Mouse (Mus musculus): Measurements from ENCODE around the gene Cdkl4.

The Cdkl4 gene

DNA sequence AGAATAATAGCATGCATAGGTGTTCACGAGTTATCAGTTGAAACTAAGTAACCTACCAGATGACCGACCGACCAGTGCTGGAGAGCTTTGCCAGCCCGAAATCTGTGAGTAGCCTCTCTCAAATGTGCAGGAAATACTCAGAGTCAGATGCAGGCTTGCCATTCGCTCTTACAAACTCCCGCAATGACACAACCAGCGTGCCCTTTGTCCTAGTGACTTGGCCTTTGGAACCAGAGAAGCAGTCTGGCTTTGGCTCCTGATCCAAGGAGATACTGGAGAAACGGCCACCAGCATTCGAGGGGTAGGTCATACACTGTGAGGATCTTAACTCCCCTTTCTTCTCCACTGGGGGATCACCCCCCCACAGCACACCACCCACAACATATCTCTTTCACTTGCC, 61.7 kb downstream of the Cdkl4 start:
- no peak for DNase-seq (ENCODE audit: low read depth, low spot score)
- Histone ChIP-seq H3K36me3 (ENCODE audit: control insufficient read depth, insufficient read depth, low read length, poor library complexity, severe bottlenecking) (no peaks in the 10 kb centered on the region), H3K27me3 (ENCODE audit: control insufficient read depth, insufficient read depth, low read length, poor library complexity, severe bottlenecking) (no peaks in the 10 kb centered on the region)

DNA sequence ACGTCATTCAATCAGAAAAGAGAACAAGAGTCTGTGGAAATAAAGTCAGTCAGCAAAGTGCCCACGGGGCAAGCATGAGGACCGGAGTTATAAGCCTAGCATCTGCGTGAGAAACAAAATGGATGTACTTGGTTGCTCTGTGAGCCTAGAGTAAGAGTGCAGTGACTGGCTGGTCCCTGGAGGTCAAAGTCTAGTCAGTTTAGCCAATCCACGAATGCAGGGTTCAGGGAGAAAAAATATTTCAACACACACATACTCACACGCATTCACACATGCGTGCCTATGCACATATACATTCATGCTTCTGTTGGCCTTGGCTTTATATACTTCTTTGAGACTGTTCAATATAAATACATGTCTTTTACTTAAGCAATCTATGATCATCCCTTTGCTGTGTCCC, 62.1 kb downstream of the Cdkl4 start:
- Histone ChIP-seq H3K36me3 (ENCODE audit: control insufficient read depth, insufficient read depth, low read length, poor library complexity, severe bottlenecking) (no peaks in the 10 kb centered on the region), H3K27me3 (ENCODE audit: control insufficient read depth, insufficient read depth, low read length, poor library complexity, severe bottlenecking) (no peaks in the 10 kb centered on the region)
- DNase-seq (ENCODE audit: low read depth, low spot score) = no peak

DNA sequence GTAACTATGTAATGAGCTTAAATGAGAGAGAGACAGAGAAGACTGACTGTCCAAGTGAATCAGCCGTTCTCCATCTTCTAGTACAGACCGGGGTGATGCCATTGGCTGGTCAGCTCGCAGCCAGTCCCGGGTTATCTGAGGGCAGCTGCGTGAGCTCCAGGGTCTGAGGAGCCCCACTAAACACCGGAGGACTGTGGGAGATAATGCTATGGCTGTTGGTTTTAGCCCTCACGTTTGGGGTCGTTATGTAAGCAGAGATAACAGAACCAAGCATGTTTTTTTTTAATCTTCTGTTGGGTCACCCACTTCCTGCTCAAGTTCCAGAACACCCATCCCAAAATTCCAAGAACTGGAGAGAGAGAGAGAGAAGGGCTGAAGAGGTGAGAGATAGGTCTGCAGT, 63.8 kb downstream of the Cdkl4 start:
- Histone ChIP-seq H3K27me3 (ENCODE audit: control insufficient read depth, insufficient read depth, low read length, poor library complexity, severe bottlenecking) (no peaks in the 10 kb centered on the region), H3K36me3 (ENCODE audit: control insufficient read depth, insufficient read depth, low read length, poor library complexity, severe bottlenecking) (no peaks in the 10 kb centered on the region)
- DNase-seq (ENCODE audit: low read depth, low spot score) = no peak

DNA sequence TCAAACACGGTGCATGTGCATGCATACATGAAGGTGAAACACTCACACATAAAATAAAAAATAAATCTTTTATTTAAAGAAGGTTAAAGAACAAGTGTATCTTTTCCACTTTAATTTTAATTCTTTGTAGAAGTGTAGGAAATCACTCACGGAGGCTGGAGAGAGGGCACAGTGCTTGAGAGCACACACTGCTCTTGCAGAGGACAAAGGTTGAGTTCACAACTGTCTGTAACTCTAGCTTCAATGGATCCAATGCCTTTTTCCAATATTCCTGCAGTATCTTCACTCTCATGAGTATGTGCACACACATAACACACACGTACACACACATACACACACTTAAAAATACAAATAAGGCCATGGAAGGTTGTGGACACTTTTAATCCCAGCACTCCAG, 67.2 kb downstream of the Cdkl4 start:
- no peaks in the 10 kb centered on the region for H3K36me3 ChIP-seq (ENCODE audit: control insufficient read depth, insufficient read depth, low read length, poor library complexity, severe bottlenecking)
- no peak for DNase-seq (ENCODE audit: low read depth, low spot score)
- no peaks in the 10 kb centered on the region for H3K27me3 ChIP-seq (ENCODE audit: control insufficient read depth, insufficient read depth, low read length, poor library complexity, severe bottlenecking)

DNA sequence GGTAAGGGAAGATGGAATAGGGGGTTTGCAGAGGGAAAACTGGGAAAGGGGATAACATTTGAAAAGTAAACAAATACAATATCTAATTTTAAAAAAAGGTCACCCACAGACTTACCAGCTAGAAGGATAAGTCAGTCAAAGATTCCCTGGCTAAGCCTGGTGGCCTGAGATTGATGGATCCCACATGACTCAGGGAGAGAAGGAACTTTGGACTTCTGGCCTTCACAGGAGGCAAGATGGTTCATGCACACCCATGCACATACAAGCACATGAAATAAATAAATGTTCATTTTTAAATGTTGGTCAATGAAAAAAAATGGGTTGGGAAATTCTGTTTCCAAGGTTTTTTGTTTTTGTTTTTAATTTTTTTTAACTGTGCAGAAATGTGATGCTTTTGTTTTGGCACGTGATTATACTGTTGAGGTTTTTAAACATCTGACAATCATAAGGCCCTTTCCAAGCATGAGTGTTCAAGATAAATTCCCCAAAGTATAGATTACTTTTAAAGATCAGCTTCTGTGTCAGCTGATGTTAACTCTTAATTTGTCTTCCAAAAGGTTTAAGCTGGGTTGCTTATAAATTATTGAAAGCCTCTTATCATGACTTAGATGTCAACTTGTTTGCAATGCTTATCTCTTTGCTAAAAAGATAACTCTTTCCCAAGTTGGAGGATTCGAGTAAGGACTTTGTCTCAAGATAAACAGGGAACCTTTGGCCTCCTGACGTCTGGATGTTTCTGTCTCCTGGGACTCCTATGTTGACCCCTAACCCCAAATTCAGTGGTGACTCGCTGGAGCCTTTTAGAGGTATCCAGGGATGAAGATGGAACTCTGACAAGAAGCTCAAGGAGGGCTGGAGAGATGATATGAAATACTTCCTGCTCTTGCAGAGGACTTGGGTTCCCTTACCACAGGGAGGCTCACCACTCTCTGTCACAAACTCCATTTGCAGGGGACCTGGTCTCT, 67.8 kb downstream of the Cdkl4 start:
- H3K27me3 ChIP-seq (ENCODE audit: control insufficient read depth, insufficient read depth, low read length, poor library complexity, severe bottlenecking) = no peaks in the 10 kb centered on the region
- no peaks in the 10 kb centered on the region for H3K36me3 ChIP-seq (ENCODE audit: control insufficient read depth, insufficient read depth, low read length, poor library complexity, severe bottlenecking)
- DNase-seq (ENCODE audit: low read depth, low spot score) = no peak

DNA sequence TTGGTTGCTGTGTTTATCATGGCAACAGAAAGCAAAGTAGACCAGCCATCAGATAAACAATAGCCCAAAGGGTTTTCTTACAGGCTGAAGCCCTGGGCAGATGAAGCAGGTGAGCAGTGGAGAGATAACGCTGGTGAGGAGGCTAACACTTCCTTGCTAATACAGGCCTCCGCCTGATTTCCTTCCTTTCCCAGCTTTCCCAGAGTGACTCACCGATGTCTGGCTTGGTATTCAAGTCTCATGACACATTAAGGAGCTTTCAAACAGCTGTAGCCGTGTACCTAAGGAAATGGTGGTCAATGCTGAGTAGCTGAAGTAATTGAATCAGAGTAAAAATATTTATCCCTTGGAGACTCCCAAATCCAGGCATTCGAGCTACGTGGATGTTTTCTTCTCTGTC, 71.8 kb downstream of the Cdkl4 start:
- H3K36me3 ChIP-seq (ENCODE audit: control insufficient read depth, insufficient read depth, low read length, poor library complexity, severe bottlenecking) = no peaks in the 10 kb centered on the region
- DNase-seq (ENCODE audit: low read depth, low spot score) = no peak
- no peaks in the 10 kb centered on the region for H3K27me3 ChIP-seq (ENCODE audit: control insufficient read depth, insufficient read depth, low read length, poor library complexity, severe bottlenecking)

DNA sequence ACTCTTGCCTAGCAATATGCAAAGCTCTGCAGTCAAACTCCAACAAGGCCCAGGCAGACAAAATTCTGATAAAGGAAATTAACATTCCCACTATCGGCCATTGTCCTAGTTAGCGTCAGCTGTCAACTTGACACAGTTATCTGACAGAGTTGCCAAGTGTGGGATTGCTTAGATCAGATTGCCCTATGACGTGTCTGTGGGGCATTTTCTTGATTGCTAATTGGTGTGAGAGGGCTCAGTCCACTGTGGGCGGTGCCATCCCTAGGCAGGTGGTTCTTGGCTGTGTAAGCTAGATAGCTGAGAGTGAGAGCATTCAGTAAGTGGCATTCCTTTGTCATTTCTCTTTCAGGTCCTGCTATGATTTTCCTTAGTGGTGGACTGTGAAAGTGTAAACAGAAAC, 72.3 kb downstream of the Cdkl4 start:
- no peaks in the 10 kb centered on the region for H3K27me3 ChIP-seq (ENCODE audit: control insufficient read depth, insufficient read depth, low read length, poor library complexity, severe bottlenecking)
- DNase-seq (ENCODE audit: low read depth, low spot score) = no peak
- H3K36me3 ChIP-seq (ENCODE audit: control insufficient read depth, insufficient read depth, low read length, poor library complexity, severe bottlenecking) = no peaks in the 10 kb centered on the region

DNA sequence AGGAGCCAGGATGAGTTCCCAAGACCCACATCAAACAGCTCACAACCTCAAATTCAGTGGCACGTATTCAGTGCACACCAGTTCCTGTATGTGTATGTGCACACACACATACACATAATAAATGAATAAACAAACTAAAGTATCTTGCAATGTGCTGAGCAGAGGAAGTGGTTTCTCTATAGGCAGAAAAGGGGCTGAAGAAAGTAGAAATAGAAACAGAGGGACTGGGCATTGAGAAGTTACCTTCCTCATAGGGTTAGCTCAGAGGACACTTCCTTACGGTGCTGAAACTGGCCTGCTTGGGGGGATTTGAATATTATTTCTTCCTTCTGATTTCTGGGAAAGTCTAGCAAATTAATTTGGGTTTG, 75.8 kb downstream of the Cdkl4 start:
- Histone ChIP-seq H3K27me3 (ENCODE audit: control insufficient read depth, insufficient read depth, low read length, poor library complexity, severe bottlenecking) (no peaks in the 10 kb centered on the region), H3K36me3 (ENCODE audit: control insufficient read depth, insufficient read depth, low read length, poor library complexity, severe bottlenecking) (no peaks in the 10 kb centered on the region)
- peak; percentile 26 for DNase-seq (ENCODE audit: low read depth, low spot score)

DNA sequence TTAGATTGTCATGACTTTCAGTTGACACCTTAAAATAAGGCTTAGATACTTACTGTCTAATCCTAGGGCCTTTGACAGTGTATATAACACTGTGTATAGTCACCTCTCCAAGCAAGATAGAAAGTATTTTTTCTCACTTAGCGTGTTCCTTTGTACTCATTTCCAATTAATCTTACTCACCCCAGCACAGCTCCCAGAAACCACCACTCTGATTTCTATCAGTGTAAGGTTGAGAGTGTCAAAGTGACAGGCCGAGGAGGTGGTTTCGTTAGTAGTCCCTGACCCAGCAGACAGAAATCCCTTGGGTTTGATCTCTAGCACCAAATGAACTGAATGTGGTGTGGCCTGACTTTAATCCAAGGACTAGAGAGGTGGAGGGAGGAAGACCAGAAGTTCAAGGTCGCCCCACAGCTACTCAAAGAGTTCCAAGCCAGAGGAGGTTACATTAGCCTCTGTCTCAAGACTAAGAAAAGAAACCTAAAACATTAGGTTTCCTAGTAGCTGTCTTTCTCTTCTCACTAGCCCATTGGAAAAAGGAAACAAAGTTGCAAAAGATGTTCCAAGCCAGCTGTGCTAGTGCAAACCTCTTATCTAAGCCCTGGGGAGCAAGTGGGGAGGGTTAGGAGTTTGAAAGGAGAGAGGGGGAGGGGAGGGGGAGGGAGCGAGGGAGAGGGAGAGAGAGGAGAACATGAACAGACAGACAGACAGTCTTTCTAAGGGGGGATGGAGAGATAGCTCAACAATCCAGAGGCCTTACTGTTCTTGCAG, 76.4 kb downstream of the Cdkl4 start:
- DNase-seq (ENCODE audit: low read depth, low spot score) = no peak
- no peaks in the 10 kb centered on the region for H3K27me3 ChIP-seq (ENCODE audit: control insufficient read depth, insufficient read depth, low read length, poor library complexity, severe bottlenecking)

DNA sequence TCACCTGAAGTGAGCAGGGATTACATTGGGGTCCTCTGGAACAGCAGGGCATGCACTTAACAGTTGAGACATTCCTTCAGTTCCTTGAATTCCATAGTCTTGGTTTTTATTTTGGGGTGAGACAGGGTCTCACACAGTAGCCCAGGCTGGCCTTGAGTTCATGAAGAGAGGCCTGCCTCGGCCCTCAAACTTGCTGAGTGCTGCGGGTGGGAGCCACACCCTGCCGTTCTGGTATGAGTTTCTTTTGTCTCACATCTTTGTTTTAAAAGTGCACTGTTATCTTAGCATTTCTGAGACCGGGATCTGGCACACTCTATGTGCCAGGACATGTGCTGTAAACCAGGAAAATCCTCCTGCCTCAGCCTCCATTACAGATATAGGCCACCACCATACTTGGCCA, 77.6 kb downstream of the Cdkl4 start:
- no peak for DNase-seq (ENCODE audit: low read depth, low spot score)
- no peaks in the 10 kb centered on the region for H3K27me3 ChIP-seq (ENCODE audit: control insufficient read depth, insufficient read depth, low read length, poor library complexity, severe bottlenecking)
- H3K36me3 ChIP-seq (ENCODE audit: control insufficient read depth, insufficient read depth, low read length, poor library complexity, severe bottlenecking) = no peaks in the 10 kb centered on the region

More for the DNA sequence above, 76.4 kb downstream of the Cdkl4 start:
- no peaks in the 10 kb centered on the region for H3K36me3 ChIP-seq (ENCODE audit: control insufficient read depth, insufficient read depth, low read length, poor library complexity, severe bottlenecking)

DNA sequence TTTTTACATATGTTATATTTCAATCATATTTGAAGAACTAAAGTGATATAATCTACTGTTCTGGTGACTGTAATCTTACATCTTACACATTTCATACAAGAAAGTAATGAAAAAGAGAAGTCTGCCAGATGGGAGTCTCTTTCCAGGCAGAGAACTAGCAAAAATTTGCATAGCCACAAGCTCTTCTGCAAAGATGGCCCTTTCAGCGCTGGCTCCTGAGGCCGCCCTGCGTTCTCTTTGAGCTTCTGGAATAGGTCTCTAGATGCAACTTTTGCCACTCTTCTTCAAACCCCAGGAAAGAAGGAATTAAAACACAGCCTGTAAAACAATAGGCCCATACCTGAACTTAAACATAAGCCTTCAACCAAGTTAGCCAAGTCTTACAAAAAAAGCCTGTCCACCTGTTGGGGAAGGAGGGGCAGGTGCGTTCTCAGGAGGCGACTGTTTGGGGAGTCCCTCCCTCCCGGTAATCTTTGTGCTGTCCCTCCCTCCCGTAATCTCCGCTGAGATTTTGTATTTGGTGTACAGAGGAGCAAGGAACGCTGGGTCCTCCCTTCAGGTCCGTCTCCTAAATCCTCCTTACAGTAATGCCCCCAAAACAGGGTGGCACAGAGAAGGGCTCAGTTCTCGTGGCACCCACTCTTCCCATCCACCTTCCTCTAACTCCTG, 78.9 kb downstream of the Cdkl4 start:
- DNase-seq (ENCODE audit: low read depth, low spot score) = peak; percentile 62
- Histone ChIP-seq H3K27me3 (ENCODE audit: control insufficient read depth, insufficient read depth, low read length, poor library complexity, severe bottlenecking) (no peaks in the 10 kb centered on the region), H3K36me3 (ENCODE audit: control insufficient read depth, insufficient read depth, low read length, poor library complexity, severe bottlenecking) (no peaks in the 10 kb centered on the region)

DNA sequence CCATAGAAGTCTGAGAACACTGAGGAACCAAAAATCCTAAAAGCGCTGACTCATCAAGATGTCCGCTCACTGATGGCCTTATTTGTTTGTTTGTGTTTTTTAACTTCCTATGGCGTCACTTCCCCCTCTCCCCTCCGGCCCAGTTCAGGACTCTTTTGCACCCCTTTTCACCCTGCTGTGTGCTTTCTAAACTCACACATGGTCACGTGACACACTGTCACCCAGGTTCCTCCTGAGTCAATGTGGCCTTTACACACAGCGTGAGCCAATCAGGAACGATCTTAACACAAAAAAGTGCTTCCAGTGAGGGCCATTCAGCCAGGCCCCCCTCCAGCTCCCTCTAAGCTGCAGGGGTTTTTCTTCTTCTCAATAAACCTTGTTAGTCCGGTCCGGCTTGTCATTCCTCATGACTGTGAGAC, 80.4 kb downstream of the Cdkl4 start:
- Histone ChIP-seq H3K27me3 (ENCODE audit: control insufficient read depth, insufficient read depth, low read length, poor library complexity, severe bottlenecking) (no peaks in the 10 kb centered on the region; the same call in 1 of the 2 replicates), H3K36me3 (ENCODE audit: control insufficient read depth, insufficient read depth, low read length, poor library complexity, severe bottlenecking) (no peaks in the 10 kb centered on the region)
- no peak for DNase-seq (ENCODE audit: low read depth, low spot score)

DNA sequence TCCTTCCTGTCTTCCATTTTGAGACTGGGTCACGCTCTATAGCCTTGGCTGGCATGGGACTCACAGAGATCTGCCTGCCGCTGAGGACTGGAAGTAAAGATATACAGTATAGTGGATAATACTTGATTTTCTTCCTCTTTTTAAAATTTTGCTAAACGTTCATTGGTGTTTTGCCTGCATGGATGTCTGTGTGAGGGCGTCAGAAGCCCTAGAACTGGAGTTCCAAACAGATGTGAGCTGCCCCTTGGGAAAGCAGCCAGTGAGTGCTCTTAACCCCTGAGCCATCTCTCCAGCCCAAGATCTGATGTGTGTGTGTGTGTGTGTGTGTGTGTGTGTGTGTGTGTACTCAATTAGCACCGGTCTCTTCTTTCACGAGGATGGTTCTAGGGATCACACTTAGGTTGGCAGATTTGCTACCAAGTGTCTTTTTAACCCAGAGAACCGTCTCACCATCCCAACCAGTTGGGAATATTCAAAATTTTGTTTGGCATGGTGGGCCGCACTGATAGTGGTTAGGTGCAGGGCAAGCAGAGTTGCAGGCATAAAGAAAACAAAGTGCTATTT, 80.9 kb downstream of the Cdkl4 start:
- DNase-seq (ENCODE audit: low read depth, low spot score) = no peak
- no peaks in the 10 kb centered on the region for H3K36me3 ChIP-seq (ENCODE audit: control insufficient read depth, insufficient read depth, low read length, poor library complexity, severe bottlenecking)
- no peaks in the 10 kb centered on the region; the same call in 1 of the 2 replicates for H3K27me3 ChIP-seq (ENCODE audit: control insufficient read depth, insufficient read depth, low read length, poor library complexity, severe bottlenecking)

DNA sequence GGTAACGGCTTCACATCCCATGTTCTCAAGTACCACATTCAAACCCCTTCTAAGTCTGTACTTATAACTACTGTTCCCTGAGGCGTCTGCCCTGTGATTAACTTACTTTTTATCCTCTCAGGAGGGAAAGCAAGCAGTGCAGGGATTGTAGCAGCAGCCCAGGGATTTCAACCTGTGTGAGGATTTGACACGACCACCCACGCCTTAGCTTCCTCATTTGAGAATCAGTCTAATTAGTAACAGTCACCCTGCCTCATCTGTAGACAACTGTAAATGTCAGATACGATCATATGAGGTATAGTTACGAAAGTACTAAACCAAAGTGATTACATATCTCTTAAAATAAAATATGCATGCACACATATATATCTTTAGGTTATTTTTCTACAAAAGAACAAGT, 81.4 kb downstream of the Cdkl4 start:
- H3K36me3 ChIP-seq (ENCODE audit: control insufficient read depth, insufficient read depth, low read length, poor library complexity, severe bottlenecking) = no peaks in the 10 kb centered on the region
- no peak for DNase-seq (ENCODE audit: low read depth, low spot score)
- no peaks in the 10 kb centered on the region; the same call in 1 of the 2 replicates for H3K27me3 ChIP-seq (ENCODE audit: control insufficient read depth, insufficient read depth, low read length, poor library complexity, severe bottlenecking)

Data from splenic B cell, adult 2 months (primary cell).